9 mouse cellular contexts compared by ENCODE assay signal in genomic region chr15:77215178-77215800, GRCm38 (mm10).
A peak's percentile ranks its signal among the peaks of the same experiment; 100 is the strongest.
DNase-seq lines count a peak whose midpoint lies in the region; ATAC-seq and TF ChIP-seq lines count a peak whose summit lies in the region.
"Had no signal": no experiment of that assay in that cellular context is flagged by ENCODE, and none has a peak within 500 bp of the region (broad histone marks: within the 10 kb centered on the region; RNA-seq: fewer than 3 reads in every experiment).

No protein-coding gene starts in this region.

- no peak overlapping the region for H3K4me3 ChIP-seq in lung, embryonic 14.5 days (ENCODE audit: low read depth, low read length)
- H3K4me3 ChIP-seq in lung, adult 2 months (replicated peaks; ENCODE audit: extremely low read depth, low read depth, low read length): no peak overlapping the region
- no peak overlapping the region for H3K4me3 ChIP-seq in neural tube, embryonic 12.5 days

- peaks cover 46% of the 10 kb centered on the region for H3K4me1 ChIP-seq in lung, embryonic 14.5 days (ENCODE audit: insufficient read depth)
- H3K4me1 ChIP-seq in lung, adult 2 months (ENCODE audit: control insufficient read depth, insufficient read depth, low read length): peaks cover 9% of the 10 kb centered on the region; the same call in 1 of the 2 replicates
- H3K4me1 ChIP-seq in neural tube, embryonic 12.5 days: peaks cover 42% of the 10 kb centered on the region

- no peak for TF ChIP-seq CTCF in lung, embryonic 14.5 days (IDR thresholded peaks at IDR 0.05; ENCODE audit: low read depth)
- no peak for TF ChIP-seq CTCF in lung, adult 2 months (IDR thresholded peaks at IDR 0.05; ENCODE audit: insufficient read depth, low read length)

- DNase-seq in lung, embryonic 14.5 days: peak; percentile 39
- no peak for DNase-seq in lung, adult 2 months
- DNase-seq in embryo, embryonic 11 days: peak; percentile 64
- DNase-seq in heart, postnatal 10 days: peak; percentile 51 to 56
- no peak for DNase-seq in ovary, postnatal 36 days (ENCODE audit: low spot score)
- no peak for DNase-seq in cerebellum, postnatal 14 days
- DNase-seq in spleen, postnatal 36 days (ENCODE audit: low spot score in 2 of 2): no peak
- DNase-seq: kidney, adult 11 months had no signal

- peak overlapping the region; percentile 38 for H3K4me2 ChIP-seq in lung, embryonic 14.5 days
- H3K4me2 ChIP-seq in neural tube, embryonic 12.5 days (replicated peaks): peak overlapping the region; percentile 33

- TF ChIP-seq POLR2A in lung, adult 2 months (IDR thresholded peaks at IDR 0.05; ENCODE audit: borderline replicate concordance, extremely low read depth, low read depth, low read length): no peak

- H3K27me3 ChIP-seq in lung, embryonic 14.5 days (ENCODE audit: insufficient read depth, low read length): no peaks in the 10 kb centered on the region
- H3K27me3 ChIP-seq in neural tube, embryonic 12.5 days (replicated peaks): no peaks in the 10 kb centered on the region

- no peaks in the 10 kb centered on the region for H3K9me3 ChIP-seq in lung, embryonic 14.5 days (ENCODE audit: low read depth, low read length)
- no peaks in the 10 kb centered on the region for H3K9me3 ChIP-seq in neural tube, embryonic 12.5 days

- 0 out of 2 replicates have a peak, but pooled peaks cover 4% of the 10 kb centered on the region for H3K36me3 ChIP-seq in lung, embryonic 14.5 days (ENCODE audit: insufficient read depth)
- H3K36me3 ChIP-seq in neural tube, embryonic 12.5 days: no peaks in the 10 kb centered on the region

- no peak overlapping the region for H3K9ac ChIP-seq in lung, embryonic 14.5 days
- no peak overlapping the region for H3K9ac ChIP-seq in neural tube, embryonic 12.5 days

- intact Hi-C loops in heart, postnatal 10 days (cut with DNase I): loop anchor here (5.0 kb wide), 2 partner anchors 128 to 243 kb away; no protein-coding TSS in a partner anchor

- H3K27ac ChIP-seq in lung, embryonic 14.5 days (ENCODE audit: low read depth): peak overlapping the region; percentile 86
- H3K27ac ChIP-seq in neural tube, embryonic 12.5 days: no peak overlapping the region

- peak; percentile 33; the same call in 1 of the 2 replicates for ATAC-seq in lung, embryonic 14.5 days (ENCODE audit: insufficient read depth)
- no peak for ATAC-seq in neural tube, embryonic 12.5 days (ENCODE audit: low FRiP score, low read depth)

- WGBS in lung, embryonic 14.5 days: 9% methylated on average over 5 of the region's 5 CpGs
- 10% methylated on average over 5 of the region's 5 CpGs for WGBS in lung, adult 2 months
- WGBS in neural tube, embryonic 12.5 days: 21% methylated on average over 5 of the region's 5 CpGs

Comparison
In these comparisons a context has a peak if more than half of its experiments do, and no peak if none do; other contexts are left out.
1. DNase-seq: peak in lung, embryonic 14.5 days (single experiment), embryo, embryonic 11 days (single experiment) and heart, postnatal 10 days (2 of 2); none in lung, adult 2 months (single experiment), ovary, postnatal 36 days (single experiment), cerebellum, postnatal 14 days (0 of 2) and spleen, postnatal 36 days (0 of 2).